Comparison of ENCODE assay signal across 8 mouse cellular contexts in the genomic region with DNA sequence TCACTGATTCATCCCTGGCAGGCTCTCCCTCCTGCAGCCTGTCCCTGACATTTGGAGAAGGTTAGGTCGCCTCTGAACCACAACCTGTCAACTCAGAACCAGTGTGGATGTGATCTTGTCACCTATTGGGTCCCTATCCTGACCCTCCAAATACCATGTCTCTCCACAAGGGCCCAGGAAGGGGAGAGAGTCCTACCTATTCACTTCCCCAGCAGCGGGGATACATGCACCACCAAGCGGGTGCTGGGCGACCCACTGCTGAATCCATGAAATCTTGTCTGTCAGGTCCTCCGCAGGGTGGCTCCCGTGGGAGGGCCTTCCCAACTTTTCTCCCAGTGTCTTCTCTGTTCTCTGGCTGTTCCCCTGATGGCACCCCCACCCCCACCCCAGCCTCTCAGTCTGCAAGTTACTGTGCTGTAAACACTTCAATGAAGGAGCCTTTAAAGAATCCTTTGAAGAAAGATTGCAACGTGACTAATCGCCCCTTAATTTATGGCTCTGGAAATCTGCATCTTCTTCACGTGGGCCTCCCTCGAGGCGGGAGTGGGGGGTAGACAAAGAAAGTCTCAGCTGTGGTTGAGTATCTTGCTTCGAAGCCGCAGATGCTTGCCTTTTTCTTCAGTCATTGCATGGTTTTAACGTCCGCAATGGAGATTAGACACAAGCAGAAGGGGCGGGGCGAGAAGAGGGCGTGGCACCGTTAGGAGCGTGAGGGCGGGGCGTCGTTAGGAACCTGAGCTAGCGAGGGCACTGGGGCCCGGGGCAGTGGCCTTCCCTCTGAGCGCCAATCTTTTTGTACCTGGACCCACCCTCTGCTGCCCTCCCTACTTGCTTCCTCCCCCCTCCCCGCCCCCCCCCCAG.
DNase-seq lines count a peak whose midpoint lies in the region; ATAC-seq lines count a peak whose summit lies in the region.

No protein-coding gene starts in this region.

- ATAC-seq in heart, embryonic 13.5 days (ENCODE audit: extremely low read depth, insufficient number of reproducible peaks, low FRiP score, low TSS enrichment): no peak; the same call in 1 of the 2 replicates
- peak; percentile 85 for ATAC-seq in kidney, embryonic 16.5 days (ENCODE audit: low FRiP score, low TSS enrichment)
- ATAC-seq in lung, embryonic 16.5 days (ENCODE audit: low read depth): peak; percentile 88; the same call in 1 of the 2 replicates

- peak overlapping the region; percentile 43 for H3K4me3 ChIP-seq in heart, embryonic 13.5 days
- H3K4me3 ChIP-seq in kidney, embryonic 16.5 days (ENCODE audit: low read length): peak overlapping the region; percentile 42
- H3K4me3 ChIP-seq in lung, embryonic 16.5 days (ENCODE audit: low read length): peak overlapping the region; percentile 41

- peaks cover 35% of the 10 kb centered on the region for H3K27me3 ChIP-seq in heart, embryonic 13.5 days (replicated peaks)
- no peaks in the 10 kb centered on the region for H3K27me3 ChIP-seq in kidney, embryonic 16.5 days (ENCODE audit: insufficient read depth, low read length)
- peaks cover 9% of the 10 kb centered on the region for H3K27me3 ChIP-seq in lung, embryonic 16.5 days (ENCODE audit: control insufficient read depth, insufficient read depth, low read depth, low read length)

- peak; percentile 12 to 77 for DNase-seq in spleen, postnatal 10 days (ENCODE audit: low spot score in 2 of 2)
- DNase-seq in spleen, adult 12 weeks (ENCODE audit: low spot score): no peak
- peak; percentile 46 to 63 for DNase-seq in cerebellum, postnatal 14 days
- peak; percentile 74 for DNase-seq in ovary, adult 18-20 months (ENCODE audit: low spot score)
- DNase-seq in yolk sac, embryonic 10.5 days (ENCODE audit: low spot score): peak; percentile 81

- H3K4me1 ChIP-seq in heart, embryonic 13.5 days: peaks cover 12% of the 10 kb centered on the region
- peaks cover 20% of the 10 kb centered on the region for H3K4me1 ChIP-seq in kidney, embryonic 16.5 days (ENCODE audit: insufficient read depth, low read length)
- H3K4me1 ChIP-seq in lung, embryonic 16.5 days (replicated peaks; ENCODE audit: control insufficient read depth, insufficient read depth, low read length): peaks cover 15% of the 10 kb centered on the region

- no peak overlapping the region for H3K27ac ChIP-seq in heart, embryonic 13.5 days (replicated peaks)
- H3K27ac ChIP-seq in kidney, embryonic 16.5 days (ENCODE audit: low read length): peak overlapping the region; percentile 55
- no peak overlapping the region for H3K27ac ChIP-seq in lung, embryonic 16.5 days (ENCODE audit: low read length)

- no peaks in the 10 kb centered on the region for H3K36me3 ChIP-seq in heart, embryonic 13.5 days
- H3K36me3 ChIP-seq in kidney, embryonic 16.5 days (ENCODE audit: insufficient read depth, low read length): no peaks in the 10 kb centered on the region
- no peaks in the 10 kb centered on the region for H3K36me3 ChIP-seq in lung, embryonic 16.5 days (ENCODE audit: control insufficient read depth, insufficient read depth, low read length)

- H3K9me3 ChIP-seq in heart, embryonic 13.5 days: no peaks in the 10 kb centered on the region
- H3K9me3 ChIP-seq in kidney, embryonic 16.5 days (ENCODE audit: low read length): no peaks in the 10 kb centered on the region
- no peaks in the 10 kb centered on the region for H3K9me3 ChIP-seq in lung, embryonic 16.5 days (ENCODE audit: control insufficient read depth, low read length)

- H3K4me2 ChIP-seq in heart, embryonic 13.5 days: peak overlapping the region; percentile 68
- H3K4me2 ChIP-seq in kidney, embryonic 16.5 days (replicated peaks; ENCODE audit: low read depth, low read length): peak overlapping the region; percentile 72
- peak overlapping the region; percentile 64 for H3K4me2 ChIP-seq in lung, embryonic 16.5 days (ENCODE audit: low read depth, low read length)

- WGBS in heart, embryonic 13.5 days: 2% methylated on average over 26 of the region's 27 CpGs
- WGBS in kidney, embryonic 16.5 days: under 1% methylated on average over 26 of the region's 27 CpGs
- WGBS in lung, embryonic 16.5 days: under 1% methylated on average over 26 of the region's 27 CpGs

- H3K9ac ChIP-seq in heart, embryonic 13.5 days: peak overlapping the region; percentile 60
- peak overlapping the region; percentile 61 for H3K9ac ChIP-seq in kidney, embryonic 16.5 days (replicated peaks; ENCODE audit: low read length)
- peak overlapping the region; percentile 45 for H3K9ac ChIP-seq in lung, embryonic 16.5 days (ENCODE audit: low read length)
